Mouse (Mus musculus): ENCODE measurements at regions not wholly inside any gene's neighbourhood (a gene's known extent, or its start where the extent isn't known, plus 50 kb on each side); places are given as distances from the start of the nearest gene placed in this dataset.

DNA sequence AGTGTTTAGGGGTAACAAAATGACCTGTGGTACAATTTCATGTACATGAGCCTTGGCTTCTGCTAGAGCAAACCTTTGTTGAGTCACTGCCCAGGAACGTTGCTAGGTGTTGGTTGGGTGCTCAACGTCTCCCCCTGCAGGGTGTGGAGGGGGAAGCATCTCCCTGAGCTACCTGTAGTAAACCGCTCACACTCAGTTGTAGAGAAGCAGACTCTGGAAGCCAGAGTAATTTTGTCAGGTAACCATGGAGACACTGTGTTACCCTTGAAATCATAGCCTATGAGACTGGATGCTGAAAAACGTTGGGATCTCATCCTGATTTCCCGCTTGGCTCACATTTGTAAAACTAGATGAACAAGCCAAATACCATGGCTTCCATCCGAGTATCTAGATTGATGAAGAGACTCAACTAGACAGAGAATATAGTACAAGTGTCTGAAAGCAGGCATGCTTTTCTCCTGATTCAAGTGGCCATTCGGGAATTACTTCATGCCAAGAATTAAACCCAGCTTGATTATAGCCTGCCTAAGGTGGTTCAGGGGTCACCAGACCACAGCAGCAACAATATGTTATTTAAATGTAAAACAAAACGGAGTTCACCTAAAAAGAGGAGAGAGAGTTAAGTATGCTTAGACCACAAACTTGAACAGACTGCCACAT is 63.7 kb upstream of the Ctla4 start:
- H3K4me1 ChIP-seq (ENCODE audit: insufficient read depth) = peaks cover 25% of the 10 kb centered on the region
- no peak overlapping the region for H3K4me2 ChIP-seq (ENCODE audit: low read depth, low read length)
- WGBS (ENCODE audit: insufficient replicate concordance) = 62% methylated on average over 8 of the region's 8 CpGs
- peak; percentile 66 for DNase-seq
- no peak overlapping the region for H3K9ac ChIP-seq (replicated peaks)
- no peaks in the 10 kb centered on the region for H3K27me3 ChIP-seq (ENCODE audit: insufficient read depth, low read length)
- H3K9me3 ChIP-seq (ENCODE audit: low read length) = no peaks in the 10 kb centered on the region
- no peaks in the 10 kb centered on the region for H3K36me3 ChIP-seq (replicated peaks; ENCODE audit: insufficient read depth, low read length)
- TF ChIP-seq EP300 (IDR thresholded peaks at IDR 0.05; ENCODE audit: low read depth) (no peak), CTCF (IDR thresholded peaks at IDR 0.05; ENCODE audit: low read depth) (peak; percentile 76)
- ATAC-seq = no peak
- H3K4me3 ChIP-seq (ENCODE audit: low read depth, low read length) = no peak overlapping the region
- H3K27ac ChIP-seq (ENCODE audit: low read depth) = no peak overlapping the region

- Histone ChIP-seq H3K4me1 (ENCODE audit: insufficient read depth) (peaks cover 26% of the 10 kb centered on the region), H3K9ac (replicated peaks) (no peak overlapping the region), H3K27ac (ENCODE audit: low read depth) (peak overlapping the region; percentile 49; the same call in 1 of the 2 replicates), H3K4me2 (ENCODE audit: low read depth, low read length) (no peak overlapping the region), H3K9me3 (ENCODE audit: low read length) (no peaks in the 10 kb centered on the region), H3K4me3 (ENCODE audit: low read depth, low read length) (no peak overlapping the region), H3K27me3 (ENCODE audit: insufficient read depth, low read length) (no peaks in the 10 kb centered on the region), H3K36me3 (replicated peaks; ENCODE audit: insufficient read depth, low read length) (no peaks in the 10 kb centered on the region)
- 45% methylated on average over 5 of the region's 5 CpGs for WGBS (ENCODE audit: insufficient replicate concordance)
- TF ChIP-seq EP300 (IDR thresholded peaks at IDR 0.05; ENCODE audit: low read depth) = no peak
- DNase-seq (no peak), ATAC-seq (no peak)
These were observed 62.3 kb upstream of the Ctla4 start for GRCm38 (mm10) chr1:60824218-60825125.

DNA sequence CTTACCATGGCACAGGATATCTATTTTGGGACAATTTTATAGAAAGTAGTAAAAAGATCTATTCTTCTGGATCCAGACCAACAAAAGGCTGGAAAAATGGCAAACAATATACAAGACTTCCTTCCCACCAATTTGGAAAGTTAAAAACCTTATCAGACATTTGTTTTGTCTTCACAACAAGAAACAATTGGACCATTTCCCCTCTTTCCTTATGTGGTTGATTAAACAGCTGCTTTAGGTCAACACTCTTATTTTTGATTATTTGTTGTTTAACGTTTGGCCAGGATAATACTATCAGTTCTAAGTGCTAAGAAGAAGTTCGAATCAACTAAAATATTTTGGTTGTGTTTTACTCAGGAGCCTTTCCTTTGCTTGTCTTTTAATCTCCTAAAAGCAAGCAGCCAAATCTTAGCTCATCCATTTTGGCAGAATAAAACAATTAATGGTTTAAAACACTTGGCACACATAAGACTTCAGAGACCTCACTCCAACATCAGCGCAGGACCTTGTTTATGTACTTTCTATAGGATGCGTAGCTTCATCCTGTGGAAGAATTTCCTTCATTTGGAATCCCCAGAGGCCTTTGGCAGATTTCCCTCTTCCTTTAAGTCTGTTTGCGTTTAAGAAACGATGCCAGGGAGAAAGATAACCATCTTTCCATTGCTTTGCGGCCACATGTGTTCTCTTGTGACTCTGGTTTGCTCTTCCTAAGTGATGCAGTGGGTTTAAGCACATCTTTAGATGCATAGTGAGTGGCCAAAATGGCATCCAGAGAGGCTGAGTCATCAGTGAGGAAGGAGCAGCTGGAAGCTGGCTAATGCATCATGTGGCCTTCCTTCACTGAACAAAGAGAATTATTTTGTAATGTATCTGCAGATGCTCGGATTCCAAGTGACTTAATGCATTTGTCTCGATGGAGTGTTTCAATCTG is 61.3 kb upstream of the Ctla4 start:
- H3K27ac ChIP-seq (ENCODE audit: low read depth) = peak overlapping the region; percentile 49; the same call in 1 of the 2 replicates
- H3K36me3 ChIP-seq (replicated peaks; ENCODE audit: insufficient read depth, low read length) = no peaks in the 10 kb centered on the region
- H3K9ac ChIP-seq (replicated peaks) = no peak overlapping the region
- peaks cover 29% of the 10 kb centered on the region for H3K4me1 ChIP-seq (ENCODE audit: insufficient read depth)
- H3K4me3 ChIP-seq (ENCODE audit: low read depth, low read length) = no peak overlapping the region
- no peak overlapping the region for H3K4me2 ChIP-seq (ENCODE audit: low read depth, low read length)
- TF ChIP-seq CTCF (IDR thresholded peaks at IDR 0.05; ENCODE audit: low read depth) (no peak), EP300 (IDR thresholded peaks at IDR 0.05; ENCODE audit: low read depth) (no peak)
- no peaks in the 10 kb centered on the region for H3K27me3 ChIP-seq (ENCODE audit: insufficient read depth, low read length)
- ATAC-seq (no peak), DNase-seq (no peak)
- H3K9me3 ChIP-seq (ENCODE audit: low read length) = no peaks in the 10 kb centered on the region
- WGBS (ENCODE audit: insufficient replicate concordance) = 61% methylated on average over 9 of the region's 9 CpGs

- H3K4me1 ChIP-seq (ENCODE audit: insufficient read depth) = peaks cover 20% of the 10 kb centered on the region
- no peak overlapping the region for H3K9ac ChIP-seq (replicated peaks)
- no peaks in the 10 kb centered on the region for H3K36me3 ChIP-seq (replicated peaks; ENCODE audit: insufficient read depth, low read length)
- no peak for DNase-seq
- TF ChIP-seq CTCF (IDR thresholded peaks at IDR 0.05; ENCODE audit: low read depth) = no peak
- peak; percentile 77 for TF ChIP-seq EP300 (IDR thresholded peaks at IDR 0.05; ENCODE audit: low read depth)
- no peaks in the 10 kb centered on the region for H3K9me3 ChIP-seq (ENCODE audit: low read length)
- H3K4me2 ChIP-seq (ENCODE audit: low read depth, low read length) = no peak overlapping the region
- H3K4me3 ChIP-seq (ENCODE audit: low read depth, low read length) = no peak overlapping the region
- no peaks in the 10 kb centered on the region for H3K27me3 ChIP-seq (ENCODE audit: insufficient read depth, low read length)
- peak; percentile 98 for ATAC-seq
- peak overlapping the region; percentile 76 for H3K27ac ChIP-seq (ENCODE audit: low read depth)
These were observed 59.8 kb upstream of the Ctla4 start for GRCm38 (mm10) chr1:60826981-60827380.

DNA sequence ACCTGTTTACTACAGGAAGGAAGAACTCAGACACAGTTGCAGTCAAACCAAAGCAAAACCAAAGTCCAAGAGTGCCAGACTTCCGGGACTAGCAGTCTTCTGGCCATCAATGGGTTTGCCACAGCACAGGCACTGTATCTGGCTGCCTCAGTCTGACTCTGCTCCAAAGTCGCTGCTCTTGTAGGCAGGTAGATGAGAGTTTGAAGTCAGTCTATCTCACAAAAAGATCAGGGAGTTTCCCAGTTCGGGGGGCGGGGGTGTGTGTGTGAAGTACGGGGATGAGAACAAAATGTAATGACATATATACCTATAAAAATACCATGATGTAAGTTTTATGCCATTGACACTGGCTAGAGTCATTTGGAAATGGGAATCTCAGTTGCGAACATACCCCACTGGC is 58.6 kb upstream of the Ctla4 start:
- H3K9me3 ChIP-seq (ENCODE audit: low read length) = no peaks in the 10 kb centered on the region
- WGBS (ENCODE audit: insufficient replicate concordance) = 69% methylated on average over 6 of the region's 6 CpGs
- peaks cover 14% of the 10 kb centered on the region for H3K4me1 ChIP-seq (ENCODE audit: insufficient read depth)
- DNase-seq = no peak
- no peak overlapping the region for H3K27ac ChIP-seq (ENCODE audit: low read depth)
- H3K4me3 ChIP-seq (ENCODE audit: low read depth, low read length) = no peak overlapping the region
- no peaks in the 10 kb centered on the region for H3K36me3 ChIP-seq (replicated peaks; ENCODE audit: insufficient read depth, low read length)
- no peak overlapping the region for H3K9ac ChIP-seq (replicated peaks)
- TF ChIP-seq EP300 (IDR thresholded peaks at IDR 0.05; ENCODE audit: low read depth) (no peak), CTCF (IDR thresholded peaks at IDR 0.05; ENCODE audit: low read depth) (no peak)
- H3K4me2 ChIP-seq (ENCODE audit: low read depth, low read length) = no peak overlapping the region
- ATAC-seq = no peak
- no peaks in the 10 kb centered on the region for H3K27me3 ChIP-seq (ENCODE audit: insufficient read depth, low read length)

- 26% methylated on average over 3 of the region's 3 CpGs for WGBS (ENCODE audit: insufficient replicate concordance)
- Histone ChIP-seq H3K36me3 (replicated peaks; ENCODE audit: insufficient read depth, low read length) (no peaks in the 10 kb centered on the region), H3K4me2 (ENCODE audit: low read depth, low read length) (no peak overlapping the region), H3K4me1 (ENCODE audit: insufficient read depth) (peaks cover 6% of the 10 kb centered on the region), H3K4me3 (ENCODE audit: low read depth, low read length) (no peak overlapping the region), H3K9me3 (ENCODE audit: low read length) (no peaks in the 10 kb centered on the region), H3K9ac (replicated peaks) (no peak overlapping the region), H3K27ac (ENCODE audit: low read depth) (no peak overlapping the region), H3K27me3 (ENCODE audit: insufficient read depth, low read length) (no peaks in the 10 kb centered on the region)
- DNase-seq (no peak), ATAC-seq (no peak)
- TF ChIP-seq EP300 (IDR thresholded peaks at IDR 0.05; ENCODE audit: low read depth) (no peak), CTCF (IDR thresholded peaks at IDR 0.05; ENCODE audit: low read depth) (no peak)
These were observed 57.0 kb upstream of the Ctla4 start for GRCm38 (mm10) chr1:60829849-60830248.
